Mouse (Mus musculus): ENCODE measurements around the gene Cep164. TPM values are rescaled to one million over a fixed set of nuclear protein-coding genes. Genes with fewer than 3 reads are reported as not detected.
"Not testable (repeated sequence)": the region's sequence is repeated elsewhere in the genome, so short reads cannot be mapped to it uniquely, and the experiment has no call there.

The Cep164 gene
- polyA plus RNA-seq, 1 experiment = 33.7 TPM

DNA sequence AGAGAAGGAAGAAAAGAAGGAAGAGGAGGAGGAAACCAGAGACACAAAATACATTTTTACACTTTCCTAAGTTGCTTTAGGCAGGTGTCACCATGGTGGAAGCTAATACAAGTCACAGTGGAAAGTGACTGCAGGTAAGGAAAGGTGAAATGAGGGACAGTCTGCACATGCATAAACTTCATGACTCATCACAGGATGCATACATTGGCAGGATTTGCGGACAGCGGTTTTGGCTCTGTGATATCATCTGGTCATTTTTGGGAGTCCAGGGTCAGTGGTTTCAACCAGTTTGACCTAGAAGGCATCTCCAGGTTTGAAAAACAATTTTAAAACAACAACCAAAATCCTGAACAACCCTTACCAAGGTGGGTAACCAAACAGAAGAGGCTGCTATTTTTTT lies 23.3 kb upstream of the Cep164 start:
- peaks cover 19% of the 10 kb centered on the region for H3K4me1 ChIP-seq (ENCODE audit: control insufficient read depth, insufficient read depth, low read length)
- H3K4me3 ChIP-seq (replicated peaks; ENCODE audit: control insufficient read depth, low read depth, low read length) = no peak overlapping the region
- TF ChIP-seq CTCF (IDR thresholded peaks at IDR 0.05; ENCODE audit: control insufficient read depth, insufficient read depth, low read length) (no peak), POLR2A (IDR thresholded peaks at IDR 0.05; ENCODE audit: borderline replicate concordance, control insufficient read depth, low read depth, low read length) (no peak)
- no peak overlapping the region; the same call in 1 of the 2 replicates for H3K27ac ChIP-seq (ENCODE audit: control insufficient read depth, insufficient read depth, low read depth, low read length, poor library complexity)
- 72% methylated on average over 2 of the region's 2 CpGs for whole genome bisulfite sequencing

DNA sequence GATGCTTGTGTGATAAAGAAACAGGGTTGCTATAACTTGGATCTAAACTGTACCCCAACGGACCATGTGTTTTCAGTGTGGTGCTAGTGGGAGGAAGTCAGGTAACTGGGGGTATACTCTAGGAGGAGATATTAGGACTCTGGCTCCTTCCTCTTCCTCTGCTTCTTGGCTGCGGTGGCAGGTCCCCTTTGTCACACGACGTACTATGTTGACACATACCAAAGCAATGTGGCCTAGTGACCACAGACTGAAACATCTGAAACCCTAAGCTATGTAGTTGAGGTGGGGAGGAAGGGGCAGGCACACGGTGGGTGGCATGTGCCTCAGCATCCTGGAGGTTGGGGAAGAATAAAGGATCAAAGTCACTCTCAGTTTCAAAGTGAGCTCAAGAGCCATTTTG lies 22.8 kb upstream of the Cep164 start:
- Histone ChIP-seq H3K4me1 (ENCODE audit: control insufficient read depth, insufficient read depth, low read length) (peaks cover 21% of the 10 kb centered on the region), H3K27ac (ENCODE audit: control insufficient read depth, insufficient read depth, low read depth, low read length, poor library complexity) (no peak overlapping the region; the same call in 1 of the 2 replicates), H3K4me3 (replicated peaks; ENCODE audit: control insufficient read depth, low read depth, low read length) (no peak overlapping the region)
- WGBS = 4% methylated on average over 5 of the region's 5 CpGs
- no peak for TF ChIP-seq POLR2A (IDR thresholded peaks at IDR 0.05; ENCODE audit: borderline replicate concordance, control insufficient read depth, low read depth, low read length)
- TF ChIP-seq CTCF (IDR thresholded peaks at IDR 0.05; ENCODE audit: control insufficient read depth, insufficient read depth, low read length) = no peak

DNA sequence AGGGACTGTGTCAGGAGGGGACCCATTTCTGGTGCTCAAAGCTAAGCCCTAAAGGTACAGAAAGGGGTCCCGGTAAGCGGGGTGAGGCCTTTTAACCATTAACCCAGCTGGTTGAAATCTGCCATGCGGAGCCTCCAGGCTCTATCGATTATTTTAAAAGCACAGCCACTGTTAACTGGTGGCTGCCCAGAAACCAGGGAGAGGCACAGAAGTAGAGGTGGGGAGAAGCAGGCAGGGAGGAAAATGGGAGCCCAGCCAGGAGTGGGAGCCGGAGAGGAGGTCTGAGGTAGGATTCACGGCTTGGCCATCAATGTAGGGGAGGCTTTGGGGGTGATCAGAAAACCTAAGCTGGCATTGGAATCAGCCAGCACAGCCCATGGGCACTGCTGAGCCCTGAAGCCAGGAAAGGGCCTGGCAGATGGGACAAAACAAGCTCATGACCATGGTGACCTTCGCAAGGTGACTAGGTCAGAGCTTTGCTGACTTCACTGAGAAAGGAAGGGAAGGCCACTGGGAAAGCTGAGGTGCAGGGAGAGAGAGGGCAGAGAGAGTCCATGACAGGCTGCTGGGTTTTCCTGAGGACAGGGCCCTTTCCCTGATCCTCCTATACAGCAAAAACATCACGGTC lies 22.2 kb upstream of the Cep164 start:
- TF ChIP-seq CTCF (IDR thresholded peaks at IDR 0.05; ENCODE audit: control insufficient read depth, insufficient read depth, low read length) (no peak), POLR2A (IDR thresholded peaks at IDR 0.05; ENCODE audit: borderline replicate concordance, control insufficient read depth, low read depth, low read length) (no peak)
- WGBS = 77% methylated on average over 8 of the region's 8 CpGs
- H3K27ac ChIP-seq (ENCODE audit: control insufficient read depth, insufficient read depth, low read depth, low read length, poor library complexity) = peak overlapping the region; percentile 38; the same call in 1 of the 2 replicates
- no peak overlapping the region for H3K4me3 ChIP-seq (replicated peaks; ENCODE audit: control insufficient read depth, low read depth, low read length)
- peaks cover 23% of the 10 kb centered on the region for H3K4me1 ChIP-seq (ENCODE audit: control insufficient read depth, insufficient read depth, low read length)

DNA sequence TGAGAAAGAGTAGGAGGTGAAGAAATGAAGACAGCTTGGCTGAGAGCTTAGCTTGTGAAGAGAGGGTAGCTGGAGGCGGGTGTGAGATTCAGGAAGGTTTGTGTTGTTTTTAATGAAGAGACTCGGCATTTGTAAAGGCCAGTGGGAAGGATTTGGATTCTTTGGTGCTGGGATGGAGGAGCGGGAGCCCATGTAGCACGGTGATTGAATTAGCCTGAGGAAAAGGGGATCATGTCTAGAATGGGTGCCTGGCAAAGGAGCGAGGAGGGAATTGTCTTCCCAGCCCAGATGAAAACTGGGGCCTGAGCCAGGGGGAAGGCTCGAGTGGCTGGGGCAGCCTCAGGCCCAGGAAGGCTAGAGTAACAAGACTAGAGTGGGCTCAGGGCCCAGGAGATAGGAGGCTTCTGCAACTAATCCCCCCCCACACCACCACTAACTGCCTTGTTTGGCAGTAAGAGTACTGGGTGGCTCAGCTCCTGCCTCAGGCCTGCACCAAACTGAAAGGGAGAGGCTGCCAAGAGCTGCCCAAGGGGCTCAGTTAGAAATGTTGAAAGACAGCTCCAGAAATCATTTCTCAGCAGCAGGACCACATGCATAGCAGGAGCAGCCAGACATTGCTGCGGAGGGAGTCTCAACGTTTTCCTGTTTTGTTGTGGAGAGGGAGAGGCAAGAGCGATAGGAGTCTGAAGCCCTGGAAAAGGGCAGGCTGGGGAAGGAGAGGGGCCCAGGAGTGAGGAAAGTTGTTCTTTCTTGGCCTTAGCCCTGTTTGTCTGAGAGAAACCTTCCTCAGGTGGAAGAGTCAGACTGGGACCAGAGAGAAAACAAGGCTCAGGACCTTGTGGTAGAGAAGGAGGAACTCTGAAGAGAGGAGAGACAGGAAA lies 21.3 kb upstream of the Cep164 start:
- Histone ChIP-seq H3K27ac (ENCODE audit: control insufficient read depth, insufficient read depth, low read depth, low read length, poor library complexity) (peak overlapping the region; percentile 19; the same call in 1 of the 2 replicates), H3K4me1 (ENCODE audit: control insufficient read depth, insufficient read depth, low read length) (peaks cover 23% of the 10 kb centered on the region), H3K4me3 (replicated peaks; ENCODE audit: control insufficient read depth, low read depth, low read length) (no peak overlapping the region)
- 68% methylated on average over 9 of the region's 9 CpGs for WGBS
- TF ChIP-seq CTCF (IDR thresholded peaks at IDR 0.05; ENCODE audit: control insufficient read depth, insufficient read depth, low read length) (no peak), POLR2A (IDR thresholded peaks at IDR 0.05; ENCODE audit: borderline replicate concordance, control insufficient read depth, low read depth, low read length) (no peak)

DNA sequence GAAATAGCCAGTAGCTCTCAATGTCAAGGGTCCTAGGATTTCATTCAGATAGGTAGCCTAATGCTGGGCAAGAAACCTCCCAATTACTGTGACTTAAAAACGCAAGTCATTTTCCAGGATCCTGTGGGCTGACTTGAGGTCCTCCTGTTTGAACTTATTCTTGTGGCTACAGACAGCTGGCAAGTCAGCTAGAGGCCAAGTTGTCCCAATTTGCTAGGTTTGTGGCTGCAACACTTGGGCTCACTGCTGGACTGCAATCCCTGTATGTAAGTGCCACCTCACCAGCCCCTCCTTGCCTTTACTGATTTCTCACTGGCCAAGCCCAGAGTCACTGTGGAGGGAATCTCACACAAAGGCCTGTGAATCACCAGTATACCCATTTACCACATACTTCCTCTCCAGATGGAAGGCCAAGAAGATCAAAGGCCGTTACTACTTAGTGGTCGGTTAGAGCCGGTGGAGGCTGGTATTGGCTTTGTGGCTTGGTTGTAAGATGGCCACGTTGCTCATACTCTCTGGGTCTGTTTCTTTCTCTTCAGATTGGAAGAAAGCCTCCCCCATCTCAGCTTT lies 18.5 kb upstream of the Cep164 start:
- no peak overlapping the region for H3K4me3 ChIP-seq (replicated peaks; ENCODE audit: control insufficient read depth, low read depth, low read length)
- peak overlapping the region; percentile 18; the same call in 1 of the 2 replicates for H3K27ac ChIP-seq (ENCODE audit: control insufficient read depth, insufficient read depth, low read depth, low read length, poor library complexity)
- 5% methylated on average over 5 of the region's 5 CpGs for WGBS
- peaks cover 16% of the 10 kb centered on the region; the same call in 1 of the 2 replicates for H3K4me1 ChIP-seq (ENCODE audit: control insufficient read depth, insufficient read depth, low read length)
- TF ChIP-seq CTCF (IDR thresholded peaks at IDR 0.05; ENCODE audit: control insufficient read depth, insufficient read depth, low read length) = no peak
- TF ChIP-seq POLR2A (IDR thresholded peaks at IDR 0.05; ENCODE audit: borderline replicate concordance, control insufficient read depth, low read depth, low read length) = no peak

DNA sequence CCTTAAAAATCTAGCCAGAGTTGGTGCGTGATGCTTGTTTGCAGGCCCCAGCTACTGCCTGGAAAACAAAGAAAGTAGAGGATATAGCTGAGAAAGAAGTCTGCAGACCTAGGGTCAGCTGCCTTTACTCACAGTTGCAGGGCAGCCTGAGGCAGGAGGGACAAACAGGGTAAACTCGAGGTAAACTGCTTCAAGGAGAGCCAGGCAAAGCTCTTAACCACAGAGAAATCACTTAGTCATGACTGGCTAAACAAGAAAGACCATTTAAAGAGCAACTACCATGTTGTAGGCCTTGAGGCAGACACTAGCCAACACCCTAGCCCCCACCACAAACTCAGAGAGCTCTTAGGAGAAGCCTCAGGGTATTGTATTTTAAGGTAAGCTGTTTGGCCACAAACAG lies 17.7 kb upstream of the Cep164 start:
- H3K4me1 ChIP-seq (ENCODE audit: control insufficient read depth, insufficient read depth, low read length) = peaks cover 16% of the 10 kb centered on the region; the same call in 1 of the 2 replicates
- not testable (repeated sequence) for H3K4me3 ChIP-seq (replicated peaks; ENCODE audit: control insufficient read depth, low read depth, low read length); H3K27ac ChIP-seq (ENCODE audit: control insufficient read depth, insufficient read depth, low read depth, low read length, poor library complexity)
- 32% methylated on average over 2 of the region's 2 CpGs for WGBS

DNA sequence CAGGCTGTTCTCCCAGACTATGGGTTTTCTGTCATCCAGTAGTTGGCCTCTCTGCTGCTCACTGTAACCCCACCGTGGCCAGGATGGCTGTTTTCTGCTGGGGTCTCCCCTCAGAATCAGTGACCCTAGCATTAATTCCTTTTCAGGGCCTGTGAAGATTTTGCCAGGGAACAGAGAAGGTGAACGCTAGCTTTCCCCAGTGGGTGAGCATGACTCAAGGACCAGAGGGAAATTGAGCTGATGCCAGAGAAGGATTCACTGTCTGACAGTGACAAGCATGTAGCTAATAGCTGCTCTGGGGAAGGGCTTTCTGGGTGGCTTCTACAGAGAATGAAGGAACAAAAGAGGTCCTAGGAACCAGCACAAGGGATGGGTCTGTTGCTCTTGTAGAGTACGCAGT lies 17.1 kb upstream of the Cep164 start:
- Histone ChIP-seq H3K4me1 (ENCODE audit: control insufficient read depth, insufficient read depth, low read length) (peaks cover 13% of the 10 kb centered on the region; the same call in 1 of the 2 replicates), H3K27ac (ENCODE audit: control insufficient read depth, insufficient read depth, low read depth, low read length, poor library complexity) (no peak overlapping the region), H3K4me3 (replicated peaks; ENCODE audit: control insufficient read depth, low read depth, low read length) (no peak overlapping the region)
- no peak for TF ChIP-seq CTCF (IDR thresholded peaks at IDR 0.05; ENCODE audit: control insufficient read depth, insufficient read depth, low read length)
- WGBS = 70% methylated on average over 3 of the region's 3 CpGs

DNA sequence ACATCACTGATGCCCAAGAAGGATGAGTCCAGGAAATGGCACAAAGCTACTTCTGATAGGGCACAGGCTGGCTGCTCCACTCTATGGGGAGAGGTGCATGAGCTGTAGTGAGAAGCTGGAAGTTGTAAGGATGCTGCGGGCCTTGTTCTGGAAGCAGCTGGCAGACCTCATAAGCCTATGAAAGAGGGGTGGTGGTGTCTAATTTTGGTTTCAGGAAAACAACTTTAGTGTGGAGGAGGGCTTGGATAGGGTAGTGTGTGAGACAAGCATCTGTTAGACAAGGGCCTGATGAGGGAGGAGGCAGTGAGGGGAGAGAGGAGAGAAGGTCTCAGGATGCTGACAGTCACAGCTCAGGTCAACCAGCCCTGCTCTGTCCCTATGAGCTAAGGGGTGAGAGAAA lies 15.3 kb upstream of the Cep164 start:
- TF ChIP-seq POLR2A (IDR thresholded peaks at IDR 0.05; ENCODE audit: borderline replicate concordance, control insufficient read depth, low read depth, low read length) = no peak
- no peak for TF ChIP-seq CTCF (IDR thresholded peaks at IDR 0.05; ENCODE audit: control insufficient read depth, insufficient read depth, low read length)
- Histone ChIP-seq H3K4me3 (replicated peaks; ENCODE audit: control insufficient read depth, low read depth, low read length) (no peak overlapping the region), H3K27ac (ENCODE audit: control insufficient read depth, insufficient read depth, low read depth, low read length, poor library complexity) (peak overlapping the region; percentile 14; the same call in 1 of the 2 replicates), H3K4me1 (ENCODE audit: control insufficient read depth, insufficient read depth, low read length) (peaks cover 15% of the 10 kb centered on the region; the same call in 1 of the 2 replicates)
- WGBS = 65% methylated on average over 1 of the region's 1 CpGs
